Mouse (Mus musculus) testis, postnatal 14 days (tissue): ENCODE data around the gene Klc4.

Experiments
- DNase-seq: peaks from one replicate; pipeline ENCODE4 v3.0.0; 2021; ENCODE audit warnings: low spot score

Gene Klc4

GRCm38 (mm10) chr17:46651755-46652547, 6.1 kb upstream of the Klc4 start:
- DNase-seq = no peak

DNA sequence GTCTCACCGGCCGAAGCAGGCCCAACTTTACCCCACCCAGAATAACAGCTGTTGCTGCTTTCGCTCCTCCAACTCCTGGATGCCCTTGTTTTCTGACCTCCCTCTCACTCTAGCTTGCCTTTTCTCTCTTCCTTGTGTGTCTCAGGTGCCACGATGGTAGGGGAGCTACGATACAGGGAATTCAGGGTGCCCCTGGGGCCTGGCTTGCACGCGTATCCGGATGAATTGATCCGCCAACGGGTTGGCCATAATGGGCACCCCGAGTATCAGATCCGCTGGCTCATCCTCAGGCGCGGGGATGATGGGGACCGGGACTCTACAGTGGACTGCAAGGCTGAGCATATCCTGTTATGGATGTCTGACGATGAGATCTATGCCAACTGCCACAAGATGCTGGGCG, 5.5 kb upstream of the Klc4 start:
- no peak for DNase-seq

DNA sequence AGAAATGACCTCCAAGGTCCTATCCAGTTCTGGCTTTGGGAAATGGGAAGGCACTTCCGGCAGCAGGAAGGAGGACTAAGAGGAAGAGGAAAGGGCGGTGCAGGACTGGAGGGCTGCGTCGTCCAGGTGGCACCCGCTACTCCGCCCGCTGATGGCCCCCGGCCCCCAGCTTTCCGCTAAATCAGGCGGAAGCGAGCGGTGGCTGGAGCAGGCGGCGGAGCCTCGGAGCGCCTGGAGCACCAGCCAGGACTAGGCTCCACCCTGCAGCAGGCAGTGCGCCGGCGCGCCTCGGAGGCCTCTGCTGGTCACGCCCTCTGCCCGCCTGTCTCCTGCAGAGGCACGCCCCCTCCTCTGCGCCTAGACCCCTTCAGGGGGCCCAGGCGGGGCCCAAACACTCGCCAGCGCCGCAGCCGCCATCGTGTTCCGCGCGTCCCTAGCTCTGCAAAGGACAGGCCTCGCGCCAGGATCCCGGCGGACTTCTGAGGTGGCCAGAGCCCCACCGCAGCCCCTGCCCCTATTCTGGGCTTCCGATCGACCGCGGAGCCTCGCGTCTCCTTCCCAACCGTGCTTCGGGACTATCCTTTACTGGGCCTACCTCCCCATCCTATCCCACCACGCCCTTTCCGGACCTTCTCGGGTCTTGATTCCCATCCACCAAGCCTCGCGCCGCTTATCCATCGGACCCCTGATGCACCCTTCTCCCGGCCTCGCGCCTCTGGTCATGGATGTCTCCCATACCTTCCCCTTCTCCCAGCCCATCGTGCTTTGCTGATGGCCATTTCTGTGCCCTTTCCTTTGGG, 4.6 kb upstream of the Klc4 start, which contains the start of gene Cul7:
Gene Cul7 (plus strand): TSS at position 106 of the 800 bp plus-strand sequence.
- peak; percentile 93 for DNase-seq

DNA sequence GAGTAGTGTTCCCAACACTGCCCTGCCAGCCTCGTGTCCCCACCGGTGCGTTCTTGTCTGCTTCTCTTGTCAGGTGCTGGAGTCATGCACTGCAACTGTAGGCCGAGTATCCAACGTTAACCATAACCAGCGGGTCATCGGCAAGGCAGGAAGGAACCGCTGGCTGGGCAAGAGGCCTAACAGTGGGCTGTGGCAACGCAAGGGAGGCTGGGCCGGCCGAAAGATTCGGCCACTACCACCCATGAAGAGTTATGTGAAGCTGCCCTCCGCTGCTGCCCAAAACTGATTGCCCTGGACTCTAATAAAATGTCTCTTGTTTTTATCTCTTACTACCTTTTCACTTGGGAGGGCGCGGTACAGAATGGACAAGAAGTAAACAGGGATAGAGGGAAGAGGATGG, 4.0 kb upstream of the Klc4 start:
- DNase-seq = no peak

GRCm38 (mm10) chr17:46648436-46648835, 2.6 kb upstream of the Klc4 start:
- DNase-seq = no peak

DNA sequence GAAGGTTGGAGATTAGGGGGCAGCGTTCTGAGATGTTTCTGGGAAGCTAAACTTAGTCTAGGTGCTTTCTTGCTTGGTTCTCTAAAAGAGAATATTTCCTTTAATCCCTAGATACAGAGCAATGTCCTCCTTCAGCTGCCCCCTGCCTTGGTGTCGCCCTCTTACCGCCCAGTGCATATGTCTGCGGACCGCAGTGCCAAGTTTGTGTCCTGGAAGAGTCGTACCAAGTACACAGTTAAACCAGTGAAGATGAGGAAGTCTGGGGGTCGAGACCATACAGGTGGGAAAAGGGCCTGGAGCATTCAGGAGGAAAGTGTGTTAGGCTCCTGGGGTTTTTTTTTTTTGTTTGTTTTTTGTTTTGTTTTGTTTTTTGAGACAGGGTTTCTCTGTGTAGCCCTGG, 1.5 kb upstream of the Klc4 start:
- no peak for DNase-seq

- DNase-seq = no peak
These were observed 470 bp upstream of the Klc4 start for GRCm38 (mm10) chr17:46646322-46646662.

DNA sequence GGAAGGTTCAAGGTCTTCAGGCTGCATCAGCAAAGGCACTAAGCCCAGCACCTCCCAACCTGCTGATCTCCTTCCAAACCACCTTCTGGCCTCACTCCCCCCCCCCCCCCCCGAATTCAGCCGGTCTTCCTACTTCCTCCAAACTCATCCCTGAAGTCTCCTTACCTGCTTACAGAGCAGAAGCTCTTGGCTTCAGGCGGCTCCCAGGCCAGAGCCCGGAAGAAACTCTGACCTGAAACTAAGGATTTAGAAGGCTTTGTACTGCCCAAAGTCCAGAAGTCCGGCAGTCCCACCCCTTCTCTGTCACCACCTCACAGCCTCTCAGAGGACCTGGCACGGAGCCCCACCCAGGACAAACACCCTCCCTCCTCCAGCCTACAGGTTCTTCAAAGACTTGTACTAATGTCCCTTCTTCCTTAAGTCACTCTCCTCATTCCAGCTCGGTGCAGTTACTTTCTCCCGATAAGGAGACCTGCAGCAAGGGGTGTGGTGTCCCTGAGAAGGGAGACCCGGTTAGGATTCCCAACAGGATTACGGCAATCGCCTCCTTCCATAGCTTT, 826 bp downstream of the Klc4 start:
- DNase-seq = peak; percentile 62

DNA sequence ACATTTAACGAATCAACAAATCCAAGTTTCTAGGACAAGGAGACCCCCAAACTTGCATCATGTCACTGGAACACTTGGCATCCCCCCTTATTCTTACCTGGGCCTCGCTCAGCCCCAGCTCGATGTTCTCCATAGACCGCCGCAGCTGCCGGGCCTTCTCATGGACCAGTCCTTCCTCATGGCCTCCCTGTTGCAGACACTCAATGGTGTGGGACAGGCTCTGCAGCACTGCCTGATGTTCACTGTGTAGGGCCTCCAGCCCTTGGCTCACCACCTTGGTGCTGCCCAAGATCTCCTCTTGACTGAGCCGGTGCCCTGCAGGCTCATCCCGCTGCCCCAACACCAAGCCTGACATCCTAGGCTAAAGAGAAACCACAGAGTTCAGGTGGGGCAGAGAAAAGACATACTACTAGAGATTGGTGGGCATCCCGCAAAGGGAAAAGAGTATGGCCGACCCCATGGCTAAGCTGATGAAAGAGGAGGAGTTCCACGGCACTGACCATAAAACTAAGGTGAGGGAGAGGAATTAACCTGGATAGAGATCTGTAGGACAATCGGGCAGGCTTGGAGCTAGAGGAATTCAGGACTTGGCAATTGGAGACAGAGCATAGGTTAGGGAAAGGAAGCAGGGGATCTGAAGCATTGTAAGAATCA, 1.5 kb downstream of the Klc4 start:
- DNase-seq = no peak

GRCm38 (mm10) chr17:46642060-46642459, 3.8 kb downstream of the Klc4 start:
- no peak for DNase-seq

DNA sequence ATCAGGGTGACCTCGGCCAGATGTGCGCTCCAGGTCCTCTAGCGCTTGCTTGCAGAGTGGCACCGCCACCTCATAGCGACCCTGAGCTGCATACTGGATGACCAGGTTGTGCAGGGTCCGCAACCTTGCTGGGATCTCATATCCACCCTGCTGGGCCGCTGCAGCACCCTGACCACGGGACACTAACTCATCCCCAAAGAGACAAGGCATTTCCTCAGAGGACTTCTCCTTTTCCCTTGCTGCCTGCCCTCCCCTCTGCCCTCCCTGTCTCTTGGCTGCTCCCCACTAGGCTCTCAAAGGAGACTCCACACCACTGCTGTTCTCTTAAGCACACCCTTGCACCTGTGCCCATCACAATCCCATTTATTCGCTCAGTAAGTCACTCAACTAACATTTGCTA, 5.9 kb downstream of the Klc4 start:
- DNase-seq = no peak

GRCm38 (mm10) chr17:46636831-46637523, 8.8 kb downstream of the Klc4 start:
- no peak for DNase-seq

DNA sequence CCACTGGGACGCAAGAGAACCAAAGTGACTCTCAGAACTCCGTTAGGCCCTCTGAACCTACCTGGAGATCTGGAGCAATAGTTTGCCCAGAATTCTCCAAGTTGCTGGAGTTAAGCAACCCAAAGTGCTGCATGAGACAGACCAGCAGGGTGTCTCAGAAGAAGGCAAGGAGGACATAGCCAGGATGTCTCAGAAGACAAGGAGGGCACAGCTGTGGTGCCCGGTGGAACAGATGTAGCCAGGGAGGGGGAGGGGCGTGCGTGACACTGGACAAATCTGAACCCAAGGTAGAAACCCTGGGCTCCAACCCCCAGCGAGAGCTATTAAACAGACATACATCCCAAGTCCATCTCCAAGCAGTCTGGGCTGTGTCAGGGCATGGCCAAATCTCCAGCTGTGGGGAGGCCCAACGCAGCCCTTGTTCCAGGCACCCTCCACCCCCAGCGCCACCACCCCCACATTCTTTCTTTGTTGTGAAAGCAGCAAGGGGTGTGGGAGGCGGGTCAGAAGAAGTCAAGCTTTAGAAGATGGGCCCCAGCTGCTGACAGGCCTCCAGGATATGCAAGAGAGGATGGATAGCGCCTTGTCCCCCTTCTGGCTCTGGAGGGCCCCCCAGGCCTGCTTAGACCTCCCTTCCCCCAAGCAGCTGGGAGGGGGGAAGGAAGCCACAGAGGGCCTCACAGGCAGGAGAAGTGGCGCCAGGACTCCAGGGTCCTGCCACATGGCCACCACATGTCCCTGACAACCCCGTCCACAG, 16.0 kb downstream of the Klc4 start:
- DNase-seq = peak; percentile 69

DNA sequence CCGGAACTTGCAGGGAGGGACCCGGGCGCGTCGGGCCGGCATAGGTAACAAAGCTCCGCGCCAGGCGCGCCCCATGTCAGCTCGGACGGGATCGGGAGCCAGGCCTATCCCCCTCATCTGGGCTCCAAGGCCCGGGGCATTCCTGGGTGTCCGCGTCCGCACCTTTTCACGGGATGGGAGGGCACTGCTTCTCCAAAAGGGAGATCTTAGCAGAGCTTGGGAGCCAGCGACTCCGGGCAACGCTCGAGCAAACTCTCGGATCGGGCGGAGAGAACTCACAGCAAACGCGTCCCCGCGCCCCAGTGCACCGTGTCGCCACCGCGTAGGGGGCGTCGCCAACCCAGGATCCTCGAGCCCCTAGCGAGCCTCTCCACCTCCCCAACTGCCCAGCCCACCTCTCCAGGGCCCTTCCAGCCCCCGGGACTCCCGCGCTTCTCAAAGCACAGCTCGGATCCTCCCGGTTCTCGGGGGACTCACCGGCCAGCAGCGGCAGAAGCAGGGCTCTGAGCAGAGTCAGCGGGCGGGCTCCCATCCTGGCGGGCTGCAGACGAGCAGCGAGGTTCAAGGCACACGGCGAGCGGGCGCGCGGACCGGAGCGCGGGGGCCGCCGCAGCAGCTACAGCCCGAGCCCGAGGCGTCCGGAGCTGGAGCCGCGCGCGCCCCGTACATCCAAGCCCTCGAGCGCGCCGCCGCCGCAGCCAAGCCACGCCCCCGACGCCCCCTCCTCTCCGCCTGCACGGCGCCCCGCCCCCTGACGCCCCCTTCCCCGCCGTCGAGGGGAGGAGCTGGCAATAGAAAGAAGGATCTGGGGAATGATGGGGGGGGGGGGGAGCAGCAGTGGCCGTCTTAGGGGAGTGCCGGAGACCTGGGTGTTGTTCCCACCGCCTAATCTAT, 16.8 kb downstream of the Klc4 start, which contains the start of gene Ptk7:
Gene Ptk7 (minus strand): TSS at position 714 of the 894 bp plus-strand sequence.
- DNase-seq = peak; percentile 87

GRCm38 (mm10) chr17:46628471-46628790, 17.4 kb downstream of the Klc4 start:
- no peak for DNase-seq

DNA sequence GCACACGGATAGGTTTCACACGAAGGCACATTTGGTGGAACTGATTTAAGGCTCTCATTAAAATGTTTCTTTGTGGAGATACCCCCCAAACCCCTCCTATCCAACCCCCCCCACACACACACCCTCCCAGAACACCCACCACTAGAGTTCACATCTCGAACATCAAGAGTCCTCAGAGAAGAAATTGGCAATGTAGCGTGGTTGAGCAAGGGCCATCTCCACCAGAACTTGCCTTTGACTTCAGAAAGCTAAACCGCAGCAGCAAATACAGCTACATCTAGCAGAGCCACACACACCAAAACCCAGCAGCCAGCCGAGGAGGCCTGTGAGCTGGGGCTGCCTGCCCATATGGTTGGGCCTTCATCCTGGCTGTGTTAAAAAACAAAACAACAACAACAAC, 18.4 kb downstream of the Klc4 start:
- no peak for DNase-seq

- DNase-seq = no peak
These were observed 21.2 kb downstream of the Klc4 start for GRCm38 (mm10) chr17:46624598-46624997.

DNA sequence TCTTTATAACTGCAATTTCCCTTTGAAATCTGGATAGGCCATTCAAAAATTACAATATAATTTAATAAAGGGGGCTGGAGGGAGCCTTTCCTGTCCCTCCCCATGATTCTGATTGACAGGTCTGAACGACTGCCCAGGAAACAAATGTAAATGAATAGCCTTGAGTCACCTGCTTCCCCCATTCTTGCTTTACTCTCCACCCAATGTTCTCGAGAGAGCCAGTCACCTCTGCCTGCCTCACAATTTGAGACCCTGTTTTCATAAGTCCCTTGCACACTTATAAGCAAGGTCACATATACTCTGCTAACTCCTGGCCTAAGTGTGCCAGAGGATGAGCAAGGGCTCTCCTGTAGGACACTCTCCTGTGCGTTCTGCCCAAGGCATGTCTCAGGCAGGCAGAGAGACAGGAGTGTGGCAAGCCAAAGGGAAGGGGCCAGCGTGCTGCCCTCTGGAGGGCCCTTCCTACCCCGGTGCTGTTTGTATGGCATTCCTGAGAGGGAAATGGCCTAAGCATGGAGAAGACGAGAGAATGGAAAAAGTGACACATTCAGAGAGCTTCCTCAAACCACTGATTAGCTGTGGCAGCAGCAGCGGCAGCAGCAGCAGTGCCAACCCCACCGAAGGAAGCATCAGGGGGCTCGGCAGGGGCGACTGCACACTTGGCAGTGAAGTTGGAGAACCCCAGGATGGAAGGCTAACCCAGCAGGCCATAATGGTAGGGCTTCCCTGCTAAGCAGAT, 21.8 kb downstream of the Klc4 start:
- DNase-seq = no peak

- no peak for DNase-seq
These were observed 23.6 kb downstream of the Klc4 start for GRCm38 (mm10) chr17:46622269-46622668.

- no peak for DNase-seq
These were observed 24.5 kb downstream of the Klc4 start for GRCm38 (mm10) chr17:46621324-46621723.
